In the genomic region with DNA sequence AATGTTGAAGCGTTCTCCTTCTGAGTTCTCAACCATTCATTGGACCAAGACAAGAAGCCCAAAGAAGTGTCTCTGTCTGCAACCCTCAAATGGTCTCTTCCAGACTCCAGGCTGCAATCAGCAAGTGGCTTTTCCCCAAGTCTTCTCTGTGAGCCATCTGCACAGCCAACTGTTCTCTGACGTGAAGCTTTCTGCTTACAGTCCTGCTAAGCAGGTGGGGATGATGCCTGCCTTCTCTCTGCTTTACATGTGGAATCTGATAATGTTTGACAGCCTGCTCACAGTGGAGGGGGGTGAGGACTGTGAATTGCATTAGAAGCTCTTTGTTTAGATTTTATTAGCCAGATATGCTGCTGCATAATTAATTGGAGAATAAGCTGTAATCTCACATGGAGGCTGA, we compare ENCODE assay signal across 11 mouse cellular contexts.
A peak's percentile ranks its signal among the peaks of the same experiment; 100 is the strongest.
DNase-seq lines count a peak whose midpoint lies in the region; ATAC-seq lines count a peak whose summit lies in the region.
"Had no signal": no experiment of that assay in that cellular context is flagged by ENCODE, and none has a peak within 500 bp of the region (broad histone marks: within the 10 kb centered on the region; RNA-seq: fewer than 3 reads in every experiment).

No protein-coding gene starts in this region.

- no peak overlapping the region for H3K9ac ChIP-seq in midbrain, embryonic 15.5 days
- no peak overlapping the region for H3K9ac ChIP-seq in midbrain, embryonic 16.5 days (ENCODE audit: low read depth, low read length)
- no peak overlapping the region for H3K9ac ChIP-seq in forebrain, embryonic 16.5 days (replicated peaks; ENCODE audit: low read depth, low read length)
- H3K9ac ChIP-seq: lung, embryonic 14.5 days had no signal

- H3K4me3 ChIP-seq in midbrain, embryonic 15.5 days = no peak overlapping the region
- H3K4me3 ChIP-seq in midbrain, embryonic 16.5 days (ENCODE audit: low read depth, low read length) = no peak overlapping the region
- H3K4me3 ChIP-seq in forebrain, embryonic 16.5 days (replicated peaks; ENCODE audit: low read length) = no peak overlapping the region
- H3K4me3 ChIP-seq: myocyte had no signal

- no peaks in the 10 kb centered on the region for H3K27me3 ChIP-seq in midbrain, embryonic 15.5 days (replicated peaks)
- H3K27me3 ChIP-seq in midbrain, embryonic 16.5 days (ENCODE audit: control insufficient read depth, insufficient read depth, low read depth, low read length) = no peaks in the 10 kb centered on the region
- no peaks in the 10 kb centered on the region for H3K27me3 ChIP-seq in forebrain, embryonic 16.5 days (replicated peaks; ENCODE audit: control insufficient read depth, insufficient read depth, low read length)

- WGBS in midbrain, embryonic 15.5 days = 57% methylated on average over 2 of the region's 2 CpGs
- 55% methylated on average over 2 of the region's 2 CpGs for WGBS in midbrain, embryonic 16.5 days
- WGBS in forebrain, embryonic 16.5 days = 46% methylated on average over 2 of the region's 2 CpGs

- H3K36me3 ChIP-seq in midbrain, embryonic 15.5 days (replicated peaks) = no peaks in the 10 kb centered on the region
- H3K36me3 ChIP-seq in midbrain, embryonic 16.5 days (ENCODE audit: control insufficient read depth, insufficient read depth, low read length) = no peaks in the 10 kb centered on the region
- H3K36me3 ChIP-seq in forebrain, embryonic 16.5 days (ENCODE audit: control insufficient read depth, insufficient read depth) = no peaks in the 10 kb centered on the region

- peak; percentile 82 for DNase-seq in layer of hippocampus, adult 9-11 months
- peak; percentile 29 for DNase-seq in right cerebral cortex, postnatal 14 days
- DNase-seq in kidney, adult 8-10 months = no peak
- DNase-seq in kidney, adult 9 months = no peak
- no peak for DNase-seq in adrenal gland, adult (ENCODE audit: inconsistent age in 2 of 2, low spot score in 1 of 2)
- DNase-seq: lung, embryonic 14.5 days; spleen, adult 18-20 months had no signal

- no peaks in the 10 kb centered on the region for H3K9me3 ChIP-seq in midbrain, embryonic 15.5 days
- peaks cover 4% of the 10 kb centered on the region; the same call in 1 of the 2 replicates for H3K9me3 ChIP-seq in midbrain, embryonic 16.5 days (replicated peaks; ENCODE audit: control insufficient read depth, low read length, poor library complexity, severe bottlenecking)
- no peaks in the 10 kb centered on the region for H3K9me3 ChIP-seq in forebrain, embryonic 16.5 days (ENCODE audit: control insufficient read depth, low read length)

- H3K27ac ChIP-seq in midbrain, embryonic 15.5 days = 0 out of 2 replicates have a peak overlapping the region, but pooled peaks have one; percentile 15
- H3K27ac ChIP-seq in midbrain, embryonic 16.5 days (ENCODE audit: low read length) = no peak overlapping the region
- peak overlapping the region; percentile 58 for H3K27ac ChIP-seq in forebrain, embryonic 16.5 days (ENCODE audit: low read length)

- H3K4me2 ChIP-seq in midbrain, embryonic 15.5 days = no peak overlapping the region
- no peak overlapping the region for H3K4me2 ChIP-seq in midbrain, embryonic 16.5 days (ENCODE audit: low read length)
- H3K4me2 ChIP-seq in forebrain, embryonic 16.5 days (ENCODE audit: low read length) = no peak overlapping the region
- H3K4me2 ChIP-seq: lung, embryonic 14.5 days had no signal

- H3K4me1 ChIP-seq in midbrain, embryonic 15.5 days = 0 out of 2 replicates have a peak, but pooled peaks cover 3% of the 10 kb centered on the region
- no peaks in the 10 kb centered on the region for H3K4me1 ChIP-seq in midbrain, embryonic 16.5 days (ENCODE audit: control insufficient read depth, insufficient read depth, low read length)
- H3K4me1 ChIP-seq in forebrain, embryonic 16.5 days (replicated peaks; ENCODE audit: control insufficient read depth, insufficient read depth, low read length) = peaks cover 3% of the 10 kb centered on the region; the same call in 1 of the 2 replicates

- no peak for ATAC-seq in midbrain, embryonic 15.5 days (replicated peaks)
- ATAC-seq in midbrain, embryonic 16.5 days = no peak
- peak; percentile 94 for ATAC-seq in forebrain, embryonic 16.5 days

Comparison
In these comparisons a context has a peak if more than half of its experiments do, and no peak if none do; other contexts are left out.
1. DNase-seq: peak in layer of hippocampus, adult 9-11 months (single experiment) and right cerebral cortex, postnatal 14 days (single experiment); none in kidney, adult 8-10 months (0 of 2), kidney, adult 9 months (single experiment) and adrenal gland, adult (0 of 2).